Mouse (Mus musculus): ENCODE results near the gene Spsb1. TPM values are rescaled to one million over a fixed set of nuclear protein-coding genes. Genes with fewer than 3 reads are reported as not detected.

Gene Spsb1
- total RNA-seq, 2 experiments from 2014 or later, result 22.5 to 28.0 TPM

DNA sequence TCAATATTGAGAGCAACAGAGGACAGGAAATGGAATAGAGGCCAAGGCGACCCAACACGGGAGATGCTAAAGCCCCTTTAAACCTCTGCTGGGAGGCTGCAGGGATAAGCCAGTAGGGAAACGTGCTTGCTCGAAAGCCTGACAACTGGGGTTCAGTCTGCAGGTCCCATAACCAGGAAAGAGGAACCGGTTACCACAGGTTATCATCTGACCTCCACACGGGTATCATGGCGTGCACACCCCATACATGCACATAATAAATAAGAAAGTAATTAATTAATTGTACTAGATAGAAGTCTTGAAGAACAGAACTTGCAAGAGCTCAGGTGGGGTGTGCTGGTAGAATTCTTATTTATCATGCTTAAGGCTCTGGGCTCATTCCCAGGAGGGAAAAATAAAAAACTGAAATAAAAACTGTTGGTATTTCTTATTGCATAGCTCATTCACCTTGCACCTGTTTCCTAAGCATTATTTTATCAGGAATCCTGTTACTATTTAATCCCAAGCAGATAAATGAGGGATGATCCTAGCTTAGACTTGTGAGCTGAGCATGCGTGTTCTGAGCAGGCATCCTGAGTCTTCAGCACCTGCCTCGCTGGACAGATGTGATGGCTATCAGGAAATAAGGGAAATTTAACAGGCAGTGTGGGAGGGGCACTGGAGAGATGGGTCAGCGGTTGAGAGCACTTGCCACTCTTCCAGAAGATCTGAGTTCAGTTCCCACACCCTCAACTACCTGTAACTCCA, 32.0 kb upstream of the Spsb1 start:
- DNase-seq (ENCODE audit: low spot score in 2 of 2), result no peak

DNA sequence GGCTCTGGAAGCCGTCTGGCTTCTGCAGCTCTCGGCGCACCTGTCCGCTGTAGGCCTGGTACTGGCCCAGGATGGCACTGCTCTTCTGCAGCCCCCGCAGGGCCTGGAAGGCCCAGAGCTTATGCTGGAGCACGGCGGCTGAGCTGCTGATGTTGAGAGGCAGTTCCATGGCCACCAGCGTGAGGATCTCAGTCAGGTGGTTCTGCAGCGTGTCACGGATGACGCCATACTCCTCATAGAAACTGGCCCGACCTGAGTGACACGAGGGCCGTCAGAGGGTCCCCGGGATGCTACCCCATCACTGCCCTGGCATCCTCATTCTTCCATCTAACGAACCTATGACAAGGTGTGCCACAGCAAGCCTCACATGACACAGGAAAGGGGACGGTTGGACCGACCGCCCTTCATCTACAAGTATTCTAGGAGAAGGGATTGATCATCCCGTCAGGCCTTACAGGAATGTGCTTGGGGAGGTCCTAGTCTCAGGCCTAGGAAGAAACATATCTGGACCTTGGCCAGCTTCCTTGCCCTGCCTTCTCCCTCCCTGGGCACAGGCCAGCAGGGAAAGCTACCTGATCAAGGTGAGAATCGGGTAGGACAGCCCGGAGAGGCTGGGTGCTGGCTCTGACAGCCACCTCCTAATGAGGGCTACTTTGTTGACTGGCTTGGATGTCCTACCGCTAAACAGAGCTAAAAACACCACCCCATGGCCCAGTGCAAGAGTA, 29.2 kb upstream of the Spsb1 start:
- DNase-seq (ENCODE audit: low spot score in 2 of 2), result no peak

DNA sequence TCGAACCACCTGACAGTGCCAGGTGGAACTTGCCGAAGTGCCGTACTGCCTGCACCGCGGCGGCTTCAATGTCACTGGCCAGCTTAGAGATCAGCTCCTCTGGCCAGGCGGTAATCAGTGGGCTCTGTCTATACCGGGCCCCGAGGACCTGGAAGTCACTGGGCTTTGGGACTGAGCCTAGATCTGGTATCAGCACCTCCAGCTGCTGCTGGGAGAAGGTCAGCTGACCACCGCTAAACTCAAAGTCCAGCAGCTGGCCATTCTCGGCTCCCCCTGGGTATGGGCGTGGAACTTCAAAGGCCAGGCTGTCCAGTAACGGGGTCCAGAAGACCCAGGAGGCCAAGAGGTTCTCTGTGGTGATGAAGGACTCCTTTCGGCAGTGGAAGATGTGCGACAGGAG, 27.3 kb upstream of the Spsb1 start:
- DNase-seq (ENCODE audit: low spot score in 2 of 2), result no peak

DNA sequence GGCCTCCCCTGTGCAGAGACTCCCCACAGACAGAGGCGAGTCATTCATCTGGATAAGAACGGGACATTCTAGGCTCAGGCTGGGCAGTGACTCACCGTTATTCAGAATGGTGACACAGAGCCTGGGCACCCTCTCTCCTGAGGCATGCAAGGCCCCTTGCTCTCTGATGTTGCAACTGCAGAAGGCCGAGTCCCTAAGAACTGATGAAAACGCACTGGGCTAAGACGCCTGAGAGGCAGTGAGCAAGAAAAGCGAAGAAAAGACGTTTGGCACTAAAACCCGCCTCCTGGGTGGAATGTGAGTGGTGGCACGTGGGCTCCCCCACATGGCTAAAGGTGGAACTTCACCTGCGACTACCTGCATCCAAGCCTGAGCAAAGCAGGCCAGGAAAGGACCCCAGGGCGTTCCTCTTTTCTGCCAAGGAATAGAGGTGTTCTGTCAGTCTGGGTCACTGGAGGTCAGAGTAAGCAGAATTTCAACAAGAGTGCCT, 25.0 kb upstream of the Spsb1 start:
- DNase-seq (ENCODE audit: low spot score in 2 of 2), result peak; percentile 63 to 72

DNA sequence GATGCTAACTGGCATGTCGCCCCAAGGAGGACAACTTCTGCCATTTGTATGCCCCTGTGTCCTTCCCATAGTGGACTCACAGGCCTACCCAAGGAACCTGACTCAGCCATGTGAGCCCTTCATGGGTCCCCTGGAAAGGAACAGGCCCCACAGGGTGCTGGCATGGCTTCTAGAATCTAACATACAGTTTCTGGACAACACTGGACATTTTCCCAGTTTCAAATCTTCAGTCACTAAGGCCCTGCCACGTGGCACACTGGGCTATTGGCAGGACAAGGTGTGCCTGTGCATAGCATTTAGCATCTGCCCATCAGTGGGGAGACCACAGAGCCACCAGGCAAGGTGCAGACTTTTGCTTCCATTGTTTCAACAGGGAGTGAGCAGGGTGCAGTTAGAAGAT, 24.0 kb upstream of the Spsb1 start:
- no peak for DNase-seq (ENCODE audit: low spot score in 2 of 2)

DNA sequence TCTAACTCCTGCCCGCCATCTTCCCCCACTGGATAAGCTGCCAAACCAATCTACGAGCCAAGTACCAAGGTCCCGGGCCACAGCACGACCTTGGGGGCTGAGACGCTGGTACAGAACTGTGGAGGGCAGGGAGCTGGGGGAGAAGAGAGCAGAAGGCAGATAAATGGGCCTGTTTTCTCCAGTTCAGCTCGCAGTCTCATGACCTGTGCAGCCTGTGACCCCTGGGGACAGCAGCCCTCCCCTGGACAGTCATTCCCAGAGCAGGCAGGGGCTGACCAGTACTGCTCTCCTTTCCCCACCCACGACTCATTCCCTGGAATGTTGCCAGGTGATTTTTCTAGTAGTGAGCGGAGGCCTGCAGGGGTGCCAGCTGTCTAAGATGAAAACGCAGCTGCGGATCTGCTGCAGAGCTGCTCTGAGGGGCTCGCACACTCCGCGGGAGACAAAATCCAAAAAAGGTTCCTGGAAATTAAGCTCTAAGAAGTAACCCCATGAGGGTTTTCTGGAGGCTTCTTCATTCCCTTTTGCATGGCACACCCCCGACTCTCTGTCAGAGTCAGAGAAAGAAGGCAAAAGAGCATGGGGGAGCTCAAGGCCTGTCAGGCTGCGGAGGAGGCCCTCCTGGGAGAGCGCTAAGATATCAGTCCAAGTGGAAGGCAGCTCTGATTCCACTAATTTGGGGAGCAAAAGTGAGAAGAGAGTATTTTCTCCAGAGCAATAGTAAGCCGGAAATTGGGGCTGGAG, 23.1 kb upstream of the Spsb1 start:
- DNase-seq (ENCODE audit: low spot score in 2 of 2), result peak in 1 of 2 experiments; percentile 61

DNA sequence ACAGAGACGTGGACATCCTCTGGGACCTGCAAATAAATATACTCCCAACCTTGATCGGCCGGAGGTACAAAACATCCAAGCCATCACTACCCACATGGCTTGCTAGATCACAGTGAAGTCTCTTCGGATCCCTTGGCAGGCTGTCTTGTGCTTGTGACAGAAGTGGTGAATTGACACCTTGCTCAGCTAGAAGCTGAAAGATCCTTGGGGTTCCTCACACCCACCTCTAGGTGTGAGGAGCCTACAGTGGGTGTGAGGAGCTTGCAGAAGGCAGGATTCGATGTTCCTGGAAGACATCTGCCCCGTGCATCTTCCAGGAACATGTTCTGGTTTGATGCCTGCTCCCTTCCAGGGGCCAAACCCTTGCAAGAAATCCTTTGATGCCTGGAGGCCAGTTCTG, 22.3 kb upstream of the Spsb1 start:
- no peak for DNase-seq (ENCODE audit: low spot score in 2 of 2)

DNA sequence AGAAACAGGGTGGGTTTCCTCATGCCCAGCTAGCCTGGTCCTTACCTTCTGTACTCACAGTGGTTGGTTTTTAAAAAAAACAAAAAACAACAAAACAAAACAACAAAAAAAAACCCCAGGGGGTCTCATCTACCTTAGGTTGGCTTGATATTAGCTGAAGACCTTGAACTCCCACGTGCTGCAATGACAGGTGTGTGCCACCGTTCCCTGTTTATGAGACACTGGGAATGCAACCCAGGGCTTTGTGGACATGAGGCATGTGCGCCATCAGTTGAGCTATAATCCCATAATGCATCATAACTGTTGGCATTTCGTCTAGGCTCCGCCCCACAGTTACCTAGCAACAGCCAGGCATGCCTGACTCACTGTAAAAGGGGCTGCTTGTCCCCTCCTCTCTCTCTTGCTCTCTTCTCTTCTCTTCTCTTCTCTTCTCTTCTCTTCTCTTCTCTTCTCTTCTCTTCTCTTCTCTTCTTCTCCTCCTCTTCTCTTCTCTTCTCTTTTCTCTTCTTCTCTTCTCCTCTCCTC, 20.9 kb upstream of the Spsb1 start:
- DNase-seq (ENCODE audit: low spot score in 2 of 2), result no peak

DNA sequence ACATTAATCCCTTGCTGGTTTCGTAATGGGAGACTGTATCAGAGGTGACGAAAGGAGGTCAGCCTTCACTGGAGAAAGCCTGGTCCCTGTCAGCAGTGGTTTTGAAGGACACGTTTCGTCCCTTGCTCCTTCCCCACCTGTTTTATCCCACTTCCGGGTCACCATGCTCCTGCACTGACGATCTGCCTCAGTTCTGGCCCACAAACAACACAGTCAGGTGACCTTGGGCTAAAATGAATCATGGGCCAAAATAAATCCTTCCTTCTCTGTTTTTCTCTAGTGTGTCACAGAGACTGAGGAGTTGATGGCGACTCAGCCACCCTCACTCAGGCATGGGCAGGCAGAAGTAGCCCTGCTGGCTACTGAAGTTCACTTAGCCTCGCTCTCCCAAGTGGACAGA, 20.4 kb upstream of the Spsb1 start:
- no peak for DNase-seq (ENCODE audit: low spot score in 2 of 2)

DNA sequence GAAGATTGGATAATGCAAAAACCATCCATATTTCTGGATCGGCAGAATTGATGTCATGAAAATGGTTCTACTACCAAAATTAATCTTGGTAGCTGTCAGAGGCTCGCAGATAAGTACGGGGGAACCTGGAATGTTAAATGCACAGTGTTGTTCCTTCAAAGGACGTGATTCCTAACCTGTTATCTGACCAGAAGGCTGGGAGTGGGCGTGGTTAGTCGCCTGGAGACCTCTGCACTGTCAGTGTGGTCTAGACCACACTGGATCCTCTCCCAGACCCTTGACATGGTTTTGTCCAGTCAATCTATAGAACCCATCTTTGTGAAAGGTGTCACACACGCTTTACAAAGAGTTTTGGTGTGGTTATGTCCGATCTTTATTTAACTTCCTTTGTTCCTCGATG, 16.6 kb upstream of the Spsb1 start:
- DNase-seq (ENCODE audit: low spot score in 2 of 2), result no peak

DNA sequence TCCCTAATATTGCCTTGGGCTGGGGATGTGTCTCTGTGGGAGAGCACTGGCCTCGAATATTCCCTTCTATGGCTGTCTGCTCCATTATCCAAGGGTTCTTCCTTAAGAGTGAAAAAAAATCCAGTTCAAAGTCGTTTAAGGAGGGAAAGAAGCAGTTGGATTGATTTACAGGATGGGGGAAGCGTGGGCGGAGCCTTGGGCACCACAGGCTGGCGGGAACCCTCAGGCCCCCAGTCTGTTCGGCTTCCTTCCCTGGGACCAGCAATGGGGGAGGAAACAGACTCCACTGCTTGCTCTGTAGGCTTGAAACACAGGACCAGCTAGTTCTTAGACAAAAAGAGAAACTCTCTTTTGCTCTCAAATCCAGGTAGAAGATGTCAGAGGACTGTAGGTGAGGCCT, 13.7 kb upstream of the Spsb1 start:
- no peak for DNase-seq (ENCODE audit: low spot score in 2 of 2)

DNA sequence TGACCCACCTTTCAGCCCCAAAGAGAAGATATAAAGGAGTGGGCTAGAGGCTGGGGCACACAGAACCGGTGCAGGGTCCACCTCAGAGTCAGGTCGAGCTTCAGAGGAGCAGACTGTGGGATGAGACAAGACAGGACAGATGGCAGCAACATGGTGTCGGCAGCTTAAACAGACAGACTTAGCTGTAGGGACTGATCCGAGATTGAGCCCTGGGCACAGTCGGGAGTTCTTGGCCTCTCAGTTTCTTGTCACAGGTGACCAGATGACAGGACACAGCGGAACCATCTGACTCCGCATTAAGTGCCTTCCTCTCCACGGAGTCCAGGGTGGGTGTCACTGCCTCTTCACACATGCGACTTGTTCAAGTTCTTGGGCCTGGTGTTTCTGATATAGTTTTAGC, 12.1 kb upstream of the Spsb1 start:
- DNase-seq (ENCODE audit: low spot score in 2 of 2), result no peak

DNA sequence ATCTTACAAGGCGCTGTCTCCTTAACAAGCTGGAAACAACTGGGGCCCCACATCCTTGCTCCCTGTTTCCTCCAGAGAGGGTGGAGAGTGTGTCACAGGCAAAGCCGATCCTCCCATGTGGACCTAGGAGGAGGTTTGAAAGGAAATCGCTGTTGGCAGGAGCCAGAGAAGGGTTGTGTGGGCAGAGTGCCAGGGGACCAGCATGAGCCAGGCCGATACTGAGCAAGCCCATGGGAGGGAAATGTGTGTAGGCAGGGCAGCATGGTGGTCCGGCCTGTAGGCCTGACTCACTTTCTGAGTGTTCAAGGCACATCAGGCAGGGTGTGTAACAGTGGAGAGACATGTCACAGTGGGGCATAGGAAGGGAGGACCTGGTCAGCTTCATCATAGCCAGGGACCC, 11.4 kb upstream of the Spsb1 start:
- DNase-seq (ENCODE audit: low spot score in 2 of 2), result peak in 1 of 2 experiments; percentile 72

DNA sequence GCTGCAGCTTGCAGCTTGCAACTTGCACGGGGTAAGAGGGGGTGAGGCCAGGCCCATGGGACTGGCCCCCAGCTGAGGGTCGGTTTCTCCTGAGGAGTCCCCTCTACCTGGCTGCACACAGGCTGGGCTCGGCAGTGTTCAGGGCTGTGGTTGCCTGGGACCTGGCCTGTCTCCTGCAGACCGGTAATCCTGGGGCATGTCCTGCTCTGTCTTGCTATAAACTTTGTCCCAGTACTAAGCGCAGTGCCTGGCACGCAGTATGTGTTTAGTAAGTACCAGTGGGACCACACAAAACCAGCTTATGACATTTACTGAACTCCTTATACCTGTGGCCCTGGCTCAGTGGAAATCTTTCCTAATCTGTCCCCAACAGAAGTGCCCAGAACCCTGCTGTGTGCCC, 10.8 kb upstream of the Spsb1 start:
- DNase-seq (ENCODE audit: low spot score in 2 of 2), result no peak

DNA sequence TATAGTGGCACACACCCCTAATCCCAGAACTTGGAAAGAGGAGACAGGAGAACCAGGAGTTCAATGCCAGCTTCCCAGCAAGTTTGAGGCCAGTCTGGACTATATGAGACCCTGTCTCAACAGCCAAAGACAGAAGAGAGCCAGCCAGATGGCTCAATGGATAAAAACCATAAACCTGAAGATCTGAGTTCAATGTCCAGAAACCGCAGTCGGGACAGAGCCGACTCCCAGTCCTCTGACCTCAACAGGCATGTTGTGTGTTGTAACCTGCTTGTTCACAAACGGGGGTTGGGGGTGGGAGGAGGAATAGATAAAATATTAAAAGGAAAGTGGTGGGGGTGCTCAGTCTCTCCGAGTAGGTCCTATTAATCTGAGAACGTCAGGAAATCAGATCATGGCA, 10.4 kb upstream of the Spsb1 start:
- DNase-seq (ENCODE audit: low spot score in 2 of 2), result no peak

DNA sequence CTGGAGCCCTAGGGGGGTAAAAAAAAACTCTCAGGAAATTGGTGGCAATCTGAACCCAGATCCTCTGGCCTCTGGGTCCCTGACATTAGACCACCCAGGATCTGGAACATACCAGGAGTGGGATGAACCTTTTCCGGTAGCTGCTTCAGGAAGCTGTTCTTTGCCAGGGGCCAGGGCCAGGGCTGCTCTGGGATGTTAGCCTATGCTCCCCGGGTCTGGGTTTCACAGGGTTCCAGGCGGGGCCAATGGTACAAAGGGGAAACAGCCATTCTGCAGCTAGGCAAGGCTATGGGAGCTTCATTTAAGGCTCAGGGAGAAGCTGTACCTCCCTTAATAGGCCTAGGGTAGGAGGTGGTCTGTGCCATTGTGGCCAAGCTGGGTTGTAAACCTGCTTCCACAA, 9.9 kb upstream of the Spsb1 start:
- no peak for DNase-seq (ENCODE audit: low spot score in 2 of 2)

DNA sequence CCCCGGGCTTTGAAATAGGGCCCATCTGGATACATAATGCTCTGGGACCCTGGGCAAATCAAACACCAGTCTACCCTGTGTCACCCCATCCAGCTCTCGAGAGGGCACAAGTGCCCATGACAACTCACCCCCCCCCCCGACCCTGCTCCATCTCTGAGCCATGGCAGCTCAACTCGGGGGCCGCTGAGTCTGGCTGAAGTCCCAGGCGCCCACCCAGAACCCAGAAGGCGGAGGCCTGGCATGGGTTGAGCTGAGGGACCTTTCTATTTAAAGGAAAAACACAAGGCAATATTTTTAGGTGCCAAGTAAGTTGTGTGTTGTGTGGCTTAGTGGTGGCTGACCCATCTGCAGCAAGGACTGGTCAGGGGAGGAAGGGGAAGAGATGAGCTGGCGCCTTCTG, 9.4 kb upstream of the Spsb1 start:
- DNase-seq (ENCODE audit: low spot score in 2 of 2), result no peak

DNA sequence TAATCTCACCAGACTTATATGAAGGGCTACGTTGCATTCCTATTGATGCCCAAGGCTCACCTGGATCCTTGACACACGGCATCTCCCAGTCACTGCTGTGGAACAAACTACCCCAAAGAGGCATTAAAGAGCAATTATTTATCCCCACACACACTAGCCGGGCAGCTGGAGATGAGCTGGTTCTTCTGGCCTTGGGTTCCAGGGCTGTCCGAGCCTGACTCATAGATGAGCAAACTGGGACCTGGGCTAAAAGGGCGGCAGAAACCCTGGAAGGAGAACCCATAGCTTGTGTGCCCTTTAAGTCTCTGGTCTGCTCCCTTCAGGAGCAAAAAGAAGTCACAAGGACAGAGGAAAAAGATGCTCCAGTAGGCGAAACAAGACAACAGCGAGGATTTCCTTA, 5.5 kb upstream of the Spsb1 start:
- DNase-seq (ENCODE audit: low spot score in 2 of 2), result no peak

DNA sequence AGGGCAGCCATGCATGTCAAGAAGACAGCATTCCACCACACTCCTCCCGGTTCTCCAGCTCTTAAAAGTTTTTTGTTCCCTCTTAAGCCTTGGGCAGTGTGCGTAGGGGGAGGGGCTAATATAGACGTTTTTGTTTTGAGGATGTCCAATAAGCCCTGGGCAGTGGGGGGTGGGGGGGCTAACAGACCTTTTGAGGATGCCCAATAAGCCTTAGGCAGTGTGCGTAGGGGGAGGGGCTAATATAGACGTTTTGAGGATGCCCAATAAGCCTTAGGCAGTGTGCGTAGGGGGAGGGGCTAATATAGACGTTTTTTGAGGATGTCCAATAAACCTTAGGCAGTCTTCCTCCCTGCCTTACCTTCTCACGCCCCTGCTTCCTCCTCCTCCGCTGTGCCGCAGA, 5.0 kb upstream of the Spsb1 start:
- no peak for DNase-seq (ENCODE audit: low spot score in 2 of 2)

DNA sequence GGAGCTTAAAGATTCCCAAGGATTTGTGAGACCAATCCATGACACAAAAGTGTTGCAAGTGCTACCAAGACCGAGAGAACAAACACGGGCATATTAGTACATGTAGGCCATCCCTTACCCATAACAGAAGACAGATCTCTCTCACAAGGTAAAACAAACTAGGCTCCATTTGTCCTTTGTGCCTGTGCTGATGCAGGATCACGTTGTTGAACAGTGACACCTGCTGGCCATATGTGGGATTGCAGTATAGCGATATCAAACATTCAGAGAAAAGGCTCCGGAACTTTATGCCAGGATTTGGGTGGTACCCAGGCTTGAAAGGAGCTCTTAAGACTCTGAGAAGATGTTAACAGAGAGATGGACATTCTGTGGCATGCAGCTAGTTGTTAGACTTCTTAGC, 3.7 kb upstream of the Spsb1 start:
- peak in 1 of 2 experiments; percentile 76 for DNase-seq (ENCODE audit: low spot score in 2 of 2)

DNA sequence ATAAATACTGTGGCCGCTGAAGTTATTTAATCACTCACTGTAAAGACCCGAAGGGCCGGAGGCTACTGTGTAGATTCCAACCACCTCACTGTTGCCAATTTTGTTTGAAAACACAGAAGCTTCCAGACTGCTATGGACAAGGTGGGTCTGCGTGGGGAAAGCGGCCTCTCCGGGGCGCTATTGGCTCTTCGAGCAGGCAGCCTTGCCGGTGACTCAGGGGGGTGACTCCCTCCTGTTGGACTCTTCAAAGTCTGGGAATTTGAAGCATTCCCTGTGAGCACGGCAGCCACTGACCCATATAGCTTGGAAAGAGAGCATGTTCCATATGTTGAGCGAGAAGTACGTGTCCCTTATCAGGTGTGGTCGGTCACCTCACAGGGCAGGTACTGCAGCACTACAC, 1.2 kb upstream of the Spsb1 start:
- no peak for DNase-seq (ENCODE audit: low spot score in 2 of 2)

DNA sequence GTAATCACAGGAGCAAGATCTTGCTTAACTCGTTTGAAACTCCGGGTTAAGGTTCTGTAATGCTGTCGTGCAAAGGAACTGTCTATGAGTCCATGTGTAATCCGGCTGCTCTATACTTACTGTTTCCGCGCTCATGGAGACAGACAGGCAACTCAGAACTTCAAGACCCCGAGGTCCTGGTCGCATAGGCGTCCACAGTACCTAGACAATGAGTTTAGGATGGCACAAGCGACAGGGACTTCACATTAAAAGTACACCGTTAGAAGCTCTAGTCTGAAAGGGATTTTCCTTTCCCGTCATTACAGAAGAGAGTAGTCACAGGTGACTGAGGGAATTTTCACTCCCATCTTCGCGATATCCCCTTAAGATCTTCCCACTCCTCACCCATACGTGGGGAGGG, 788 bp upstream of the Spsb1 start:
- no peak for DNase-seq (ENCODE audit: low spot score in 2 of 2)
